Mouse (Mus musculus): ENCODE measurements around the gene Sema3g. TPM values are rescaled to one million over a fixed set of nuclear protein-coding genes. Genes with fewer than 3 reads are reported as not detected.

Gene Sema3g
- polyA plus RNA-seq, 1 experiment from 2014 or later, result 0.06 TPM

- DNase-seq, result no peak
- H3K36me3 ChIP-seq (replicated peaks; ENCODE audit: insufficient read depth, low read length), result no peaks in the 10 kb centered on the region
- H3K4me1 ChIP-seq (ENCODE audit: insufficient read depth), result peaks cover 4% of the 10 kb centered on the region
- 85% methylated on average over 11 of the region's 11 CpGs for WGBS (ENCODE audit: insufficient replicate concordance)
- H3K4me2 ChIP-seq (ENCODE audit: low read depth, low read length), result no peak overlapping the region
- H3K27ac ChIP-seq (ENCODE audit: low read depth), result no peak overlapping the region
- no peaks in the 10 kb centered on the region for H3K9me3 ChIP-seq (ENCODE audit: low read length)
- no peak for TF ChIP-seq EP300 (IDR thresholded peaks at IDR 0.05; ENCODE audit: low read depth)
- TF ChIP-seq CTCF (IDR thresholded peaks at IDR 0.05; ENCODE audit: low read depth), result no peak
- 0 out of 2 replicates have a peak, but pooled peaks cover 3% of the 10 kb centered on the region for H3K27me3 ChIP-seq (ENCODE audit: insufficient read depth, low read length)
- no peak overlapping the region for H3K9ac ChIP-seq (replicated peaks)
- no peak for ATAC-seq
- H3K4me3 ChIP-seq (ENCODE audit: low read depth, low read length), result no peak overlapping the region
Measured at GRCm38 (mm10) chr14:31267649-31268048, 50.0 kb downstream of the Sema3g start.

GRCm38 (mm10) chr14:31268301-31269001 is 50.8 kb downstream of the Sema3g start:
- Histone ChIP-seq H3K27ac (ENCODE audit: low read depth) (no peak overlapping the region), H3K27me3 (ENCODE audit: insufficient read depth, low read length) (0 out of 2 replicates have a peak, but pooled peaks cover 3% of the 10 kb centered on the region), H3K4me3 (ENCODE audit: low read depth, low read length) (no peak overlapping the region), H3K36me3 (replicated peaks; ENCODE audit: insufficient read depth, low read length) (no peaks in the 10 kb centered on the region), H3K4me2 (ENCODE audit: low read depth, low read length) (no peak overlapping the region), H3K4me1 (ENCODE audit: insufficient read depth) (peaks cover 4% of the 10 kb centered on the region), H3K9me3 (ENCODE audit: low read length) (no peaks in the 10 kb centered on the region), H3K9ac (replicated peaks) (no peak overlapping the region)
- no peak for DNase-seq
- WGBS (ENCODE audit: insufficient replicate concordance), result 72% methylated on average over 9 of the region's 9 CpGs
- no peak for ATAC-seq
- TF ChIP-seq CTCF (IDR thresholded peaks at IDR 0.05; ENCODE audit: low read depth) (no peak), EP300 (IDR thresholded peaks at IDR 0.05; ENCODE audit: low read depth) (no peak)

GRCm38 (mm10) chr14:31269456-31270100 is 51.9 kb downstream of the Sema3g start:
- 0 out of 2 replicates have a peak, but pooled peaks cover 3% of the 10 kb centered on the region for H3K27me3 ChIP-seq (ENCODE audit: insufficient read depth, low read length)
- peaks cover 4% of the 10 kb centered on the region for H3K4me1 ChIP-seq (ENCODE audit: insufficient read depth)
- DNase-seq, result no peak
- H3K9ac ChIP-seq (replicated peaks), result peak overlapping the region; percentile 7; the same call in 1 of the 2 replicates
- H3K9me3 ChIP-seq (ENCODE audit: low read length), result no peaks in the 10 kb centered on the region
- no peak overlapping the region for H3K4me3 ChIP-seq (ENCODE audit: low read depth, low read length)
- H3K36me3 ChIP-seq (replicated peaks; ENCODE audit: insufficient read depth, low read length), result no peaks in the 10 kb centered on the region
- ATAC-seq, result no peak
- H3K4me2 ChIP-seq (ENCODE audit: low read depth, low read length), result peak overlapping the region; percentile 61
- WGBS (ENCODE audit: insufficient replicate concordance), result 22% methylated on average over 23 of the region's 28 CpGs
- TF ChIP-seq CTCF (IDR thresholded peaks at IDR 0.05; ENCODE audit: low read depth) (no peak), EP300 (IDR thresholded peaks at IDR 0.05; ENCODE audit: low read depth) (no peak)
- no peak overlapping the region for H3K27ac ChIP-seq (ENCODE audit: low read depth)

GRCm38 (mm10) chr14:31271121-31271520 is 53.5 kb downstream of the Sema3g start:
- Histone ChIP-seq H3K27me3 (ENCODE audit: insufficient read depth, low read length) (0 out of 2 replicates have a peak, but pooled peaks cover 3% of the 10 kb centered on the region), H3K27ac (ENCODE audit: low read depth) (no peak overlapping the region), H3K4me1 (ENCODE audit: insufficient read depth) (peaks cover 4% of the 10 kb centered on the region), H3K9ac (replicated peaks) (no peak overlapping the region), H3K4me3 (ENCODE audit: low read depth, low read length) (no peak overlapping the region), H3K36me3 (replicated peaks; ENCODE audit: insufficient read depth, low read length) (no peaks in the 10 kb centered on the region), H3K9me3 (ENCODE audit: low read length) (no peaks in the 10 kb centered on the region), H3K4me2 (ENCODE audit: low read depth, low read length) (no peak overlapping the region)
- 74% methylated on average over 6 of the region's 6 CpGs for WGBS (ENCODE audit: insufficient replicate concordance)
- DNase-seq (no peak), ATAC-seq (no peak)
- TF ChIP-seq CTCF (IDR thresholded peaks at IDR 0.05; ENCODE audit: low read depth) (no peak), EP300 (IDR thresholded peaks at IDR 0.05; ENCODE audit: low read depth) (no peak)

DNA sequence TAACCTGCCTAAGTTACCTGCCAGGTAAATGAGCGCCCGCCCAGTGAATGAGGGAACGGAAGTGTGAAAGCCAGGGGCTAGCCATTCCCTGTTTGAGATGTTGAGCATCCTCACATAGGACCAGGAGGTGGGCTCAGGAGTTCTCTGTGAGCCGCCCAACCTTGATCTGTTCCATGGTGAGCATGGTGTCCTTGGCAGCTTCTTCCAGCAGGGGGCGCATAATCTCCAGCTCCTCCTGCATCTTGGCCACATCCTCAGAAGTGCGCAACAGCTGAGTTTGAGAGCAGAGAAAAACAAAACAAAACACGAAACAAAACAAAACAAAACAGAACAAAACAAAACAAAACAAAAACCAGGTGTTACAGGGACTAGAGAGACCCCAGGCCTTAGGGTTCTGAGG is 54.5 kb downstream of the Sema3g start:
- 0 out of 2 replicates have a peak, but pooled peaks cover 3% of the 10 kb centered on the region for H3K27me3 ChIP-seq (ENCODE audit: insufficient read depth, low read length)
- H3K9me3 ChIP-seq (ENCODE audit: low read length), result no peaks in the 10 kb centered on the region
- ATAC-seq (peak; percentile 57; the same call in 1 of the 2 replicates), DNase-seq (peak; percentile 86)
- H3K36me3 ChIP-seq (replicated peaks; ENCODE audit: insufficient read depth, low read length), result no peaks in the 10 kb centered on the region
- H3K4me1 ChIP-seq (ENCODE audit: insufficient read depth), result peaks cover 4% of the 10 kb centered on the region
- H3K27ac ChIP-seq (ENCODE audit: low read depth), result no peak overlapping the region
- H3K9ac ChIP-seq (replicated peaks), result no peak overlapping the region
- H3K4me2 ChIP-seq (ENCODE audit: low read depth, low read length), result no peak overlapping the region
- 24% methylated on average over 7 of the region's 7 CpGs for WGBS (ENCODE audit: insufficient replicate concordance)
- H3K4me3 ChIP-seq (ENCODE audit: low read depth, low read length), result no peak overlapping the region
- TF ChIP-seq CTCF (IDR thresholded peaks at IDR 0.05; ENCODE audit: low read depth), result peak; percentile 93
- no peak for TF ChIP-seq EP300 (IDR thresholded peaks at IDR 0.05; ENCODE audit: low read depth)

Other genes with a start within 250 kb of the Sema3g start
- 9.4 TPM in 2 replicates for gene Glt8d1, start 216.5 kb upstream of the Sema3g start, polyA plus RNA-seq (2015; fragmentation: Nextera tagmentation; extraction: Ambion mirVana)
- 346 and 365 TPM in 2 replicates for gene Spcs1, start 216.2 kb upstream of the Sema3g start, polyA plus RNA-seq (2015; fragmentation: Nextera tagmentation; extraction: Ambion mirVana)
- 31.0 and 33.2 TPM in 2 replicates for gene Pbrm1, start 198.7 kb upstream of the Sema3g start, polyA plus RNA-seq (2015; fragmentation: Nextera tagmentation; extraction: Ambion mirVana)
- gene Gnl3, start 198.7 kb upstream of the Sema3g start, polyA plus RNA-seq (2015; fragmentation: Nextera tagmentation; extraction: Ambion mirVana), result 67.4 and 71.9 TPM in 2 replicates
- gene Smim4, start 88.9 kb upstream of the Sema3g start, polyA plus RNA-seq (2015; fragmentation: Nextera tagmentation; extraction: Ambion mirVana), result 76.1 and 79.2 TPM in 2 replicates
- 45.3 and 48.5 TPM in 2 replicates for gene Nt5dc2, start 86.8 kb upstream of the Sema3g start, polyA plus RNA-seq (2015; fragmentation: Nextera tagmentation; extraction: Ambion mirVana)
- gene Stab1, start 49.2 kb upstream of the Sema3g start, polyA plus RNA-seq (2015; fragmentation: Nextera tagmentation; extraction: Ambion mirVana), result 34.7 and 42.5 TPM in 2 replicates
- gene Tnnc1, start 9.5 kb upstream of the Sema3g start, polyA plus RNA-seq (2015; fragmentation: Nextera tagmentation; extraction: Ambion mirVana), result 3.9 and 8.4 TPM in 2 replicates
- 51.1 and 65.0 TPM in 2 replicates for gene Nisch, start 914 bp upstream of the Sema3g start, polyA plus RNA-seq (2015; fragmentation: Nextera tagmentation; extraction: Ambion mirVana)
- gene Phf7, start 33.5 kb downstream of the Sema3g start, polyA plus RNA-seq (2015; fragmentation: Nextera tagmentation; extraction: Ambion mirVana), result 7.3 and 8.3 TPM in 2 replicates
- 16.3 and 19.8 TPM in 2 replicates for gene Bap1, start 33.6 kb downstream of the Sema3g start, polyA plus RNA-seq (2015; fragmentation: Nextera tagmentation; extraction: Ambion mirVana)
- gene Dnah1, start 106.0 kb downstream of the Sema3g start, polyA plus RNA-seq (2015; fragmentation: Nextera tagmentation; extraction: Ambion mirVana), result 0.05 and 0.06 TPM in 2 replicates
- gene Capn7, start 118.8 kb downstream of the Sema3g start, polyA plus RNA-seq (2015; fragmentation: Nextera tagmentation; extraction: Ambion mirVana), result 10.3 and 12.4 TPM in 2 replicates
- gene Sh3bp5, start 218.2 kb downstream of the Sema3g start, polyA plus RNA-seq (2015; fragmentation: Nextera tagmentation; extraction: Ambion mirVana), result 29.7 and 31.8 TPM in 2 replicates